Mouse (Mus musculus): Measurements from ENCODE around the gene B3gat2.

DNA sequence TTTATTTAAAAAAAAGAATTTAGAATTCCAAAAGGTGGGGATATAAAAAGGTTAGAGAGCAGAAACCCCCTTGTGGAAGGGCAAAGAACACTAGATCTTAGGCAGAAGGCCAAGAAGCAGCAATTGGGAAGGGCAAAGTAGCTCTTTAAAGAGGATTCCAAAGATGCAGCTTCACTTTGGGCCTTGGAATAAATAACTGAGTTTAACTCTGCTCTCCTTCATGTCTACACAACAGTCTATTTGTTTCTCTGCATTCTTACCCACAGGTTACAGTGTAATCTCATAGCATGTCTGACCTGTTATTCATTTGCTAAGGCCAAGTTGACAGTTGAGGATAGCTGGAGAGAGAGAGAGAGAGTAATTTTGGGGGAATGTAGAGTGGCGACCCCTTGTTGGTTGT is 6.6 kb upstream of the B3gat2 start:
- TF ChIP-seq TCF12 (IDR thresholded peaks at IDR 0.05; ENCODE audit: insufficient read depth, poor library complexity, severe bottlenecking) (no peak), POLR2A (IDR thresholded peaks at IDR 0.05; ENCODE audit: insufficient read length, low read depth) (no peak), MYOD1 (IDR thresholded peaks at IDR 0.05; ENCODE audit: control insufficient read depth in 1 of 3, insufficient read length in 2 of 3, low read depth in 2 of 3) (no peak), POLR2AphosphoS2 (IDR thresholded peaks at IDR 0.05; ENCODE audit: insufficient read length, low read depth) (no peak), E2F4 (IDR thresholded peaks at IDR 0.05; ENCODE audit: insufficient read depth) (no peak)
